Mouse (Mus musculus) neural tube, embryonic 11.5 days (tissue): Measurements from ENCODE around the gene Ndufs7. TPM values are rescaled to one million over a fixed set of nuclear protein-coding genes. Genes with fewer than 3 reads are reported as not detected.
A peak's percentile ranks its signal among the peaks of the same experiment; 100 is the strongest.

Experiments
- ATAC-seq: fragments of 200-750 bp; cut with Nextera tagmentation; 2 replicates; pipeline ENCODE4 v1.8.0; 2017; ENCODE audit warnings: moderate number of reproducible peaks, mild to moderate bottlenecking, moderate TSS enrichment, moderate library complexity; ENCODE audit not compliant: insufficient read depth, low FRiP score, low TSS enrichment
- DNase-seq: peaks from one replicate; pipeline ENCODE4 v3.0.0-alpha.2; 2015; ENCODE audit warnings: low spot score
- H3K27ac ChIP-seq: fragments of 300-500 bp; sonication (generic); 2 replicates; pipeline ENCODE4 v1.5.1; 2014; ENCODE audit warnings: low read depth, mild to moderate bottlenecking, low read length
- H3K27me3 ChIP-seq: fragments of 300-500 bp; sonication (generic); 2 replicates; pipeline ENCODE4 v1.6.1; 2014; ENCODE audit warnings: mild to moderate bottlenecking, low read length, mixed read lengths; ENCODE audit not compliant: control insufficient read depth, insufficient read depth
- H3K36me3 ChIP-seq: fragments of 300-500 bp; sonication (generic); 2 replicates; pipeline ENCODE4 v1.6.1; 2014; ENCODE audit warnings: mild to moderate bottlenecking, low read length, moderate library complexity, mixed read lengths; ENCODE audit not compliant: control insufficient read depth, insufficient read depth
- H3K4me1 ChIP-seq: fragments of 300-500 bp; sonication (generic); 2 replicates; pipeline ENCODE4 v1.6.1; 2014; ENCODE audit warnings: low read length, mixed read lengths; ENCODE audit not compliant: control insufficient read depth, insufficient read depth
- H3K4me2 ChIP-seq: fragments of 300-500 bp; sonication (generic); 2 replicates; pipeline ENCODE4 v1.6.1; 2014; ENCODE audit warnings: low read depth, mild to moderate bottlenecking, moderate library complexity
- H3K4me3 ChIP-seq: fragments of 300-500 bp; sonication (generic); 2 replicates; pipeline ENCODE4 v1.5.1; 2014; ENCODE audit warnings: low read depth, low read length
- H3K9ac ChIP-seq: fragments of 300-500 bp; sonication (generic); 2 replicates; pipeline ENCODE4 v1.6.1; 2014; ENCODE audit warnings: mild to moderate bottlenecking, low read length
- H3K9me3 ChIP-seq: fragments of 300-500 bp; sonication (generic); 2 replicates; pipeline ENCODE4 v1.6.1; 2016; ENCODE audit warnings: low read length; ENCODE audit not compliant: control insufficient read depth
- WGBS: fragments of 180-500 bp; shearing (Covaris S2); extraction: QIAGEN DNeasy Blood & Tissue Kit; methylation state at CpG from one replicate; pipeline ENCODE4 v1.1.7; 2014; 5-methylcytosine and 5-hydroxymethylcytosine counted together
- polyA plus RNA-seq: library from polyadenylated mRNA; unstranded; fragments of >200 nt; fragmentation: Nextera tagmentation; extraction: Ambion mirVana; gene quantifications from 2 replicates; pipeline ENCODE4 v1.2.1, GENCODE M21; 2014

The Ndufs7 gene
- polyA plus RNA-seq, 1 experiment from 2014 or later: 261 TPM

DNA sequence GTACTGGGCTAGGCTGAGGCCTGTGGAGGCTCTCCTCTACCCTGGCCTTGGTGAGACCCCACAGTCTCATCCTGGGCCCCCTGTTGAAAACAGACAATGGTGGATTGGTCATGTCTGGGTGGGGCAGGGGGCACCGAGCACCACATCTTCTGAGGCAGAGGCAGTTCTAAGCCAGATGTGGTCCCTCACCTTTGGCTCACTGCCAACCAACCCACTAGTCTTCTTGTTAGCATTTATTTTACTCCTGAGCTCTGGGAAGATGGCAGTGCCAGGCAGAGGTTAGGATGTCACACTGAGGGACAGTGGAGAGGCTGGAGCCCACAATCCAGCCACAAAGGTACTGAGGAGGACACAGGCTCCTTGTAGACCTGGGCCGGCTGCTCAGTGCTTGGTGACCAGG is 9.0 kb downstream of the Ndufs7 start:
- H3K4me3 ChIP-seq: no peak overlapping the region
- WGBS: 92% methylated on average over 2 of the region's 2 CpGs
- no peaks in the 10 kb centered on the region for H3K27me3 ChIP-seq
- peaks cover 15% of the 10 kb centered on the region for H3K4me1 ChIP-seq
- H3K9ac ChIP-seq: no peak overlapping the region
- H3K4me2 ChIP-seq: no peak overlapping the region
- H3K27ac ChIP-seq: no peak overlapping the region
- H3K9me3 ChIP-seq: no peaks in the 10 kb centered on the region
- no peak for ATAC-seq
- H3K36me3 ChIP-seq: peaks cover 14% of the 10 kb centered on the region
- no peak for DNase-seq

DNA sequence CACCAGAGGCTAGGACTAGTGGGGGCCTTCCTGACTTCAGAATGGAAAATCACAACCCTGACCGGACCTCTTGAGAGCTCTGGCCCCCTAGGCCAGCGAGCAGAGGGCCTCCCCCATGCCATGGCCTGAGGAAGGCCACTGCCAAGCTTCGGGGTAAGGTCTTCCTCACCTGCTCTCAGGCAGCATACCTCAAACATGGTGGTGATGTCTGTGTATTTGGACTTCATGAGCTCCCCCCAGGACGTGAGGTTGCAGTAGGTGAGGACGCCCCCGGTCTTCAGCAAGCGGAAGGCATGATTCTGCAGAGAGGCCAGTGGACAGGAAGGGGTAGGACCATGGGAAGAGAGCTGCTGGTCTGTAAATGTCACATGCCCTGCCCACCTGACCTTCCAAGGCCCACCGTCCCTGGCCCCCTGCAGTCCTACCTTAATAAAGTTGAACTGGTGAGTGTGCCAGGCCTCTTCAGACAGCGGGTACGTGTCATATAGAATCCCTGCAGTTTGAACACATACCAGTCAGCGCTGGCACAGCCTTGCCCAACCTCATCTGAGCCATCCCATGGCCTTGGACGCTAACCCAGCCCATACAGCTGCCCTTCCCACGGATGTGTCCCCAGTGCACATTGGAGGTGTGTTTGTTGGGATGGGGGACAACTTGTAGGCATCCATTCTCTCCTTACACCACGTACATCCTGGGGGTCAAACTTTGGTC is 10.0 kb downstream of the Ndufs7 start:
- Histone ChIP-seq H3K27ac (no peak overlapping the region), H3K9me3 (no peaks in the 10 kb centered on the region), H3K4me2 (peak overlapping the region; percentile 65; the same call in 1 of the 2 replicates), H3K27me3 (no peaks in the 10 kb centered on the region), H3K36me3 (peaks cover 14% of the 10 kb centered on the region), H3K9ac (no peak overlapping the region), H3K4me3 (no peak overlapping the region), H3K4me1 (peaks cover 15% of the 10 kb centered on the region)
- 92% methylated on average over 14 of the region's 14 CpGs for WGBS
- DNase-seq (no peak), ATAC-seq (no peak)

DNA sequence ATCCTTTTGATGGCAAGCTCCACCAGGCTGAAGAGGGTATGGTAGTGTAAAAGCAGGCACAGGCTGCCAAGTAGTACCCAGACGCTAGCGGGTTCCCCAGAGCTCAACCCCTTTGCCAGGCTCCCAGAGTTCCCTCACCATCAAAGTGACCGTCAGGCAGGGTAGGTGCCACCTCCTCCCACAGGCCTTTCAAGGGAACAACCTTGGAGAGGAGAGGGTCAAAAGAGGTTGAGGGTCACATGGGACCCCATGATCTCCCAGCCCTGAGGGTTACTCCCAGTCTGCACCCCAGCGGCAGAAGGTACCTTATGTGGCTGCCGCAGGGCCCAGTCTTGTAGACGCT is 10.5 kb downstream of the Ndufs7 start:
- Histone ChIP-seq H3K9me3 (no peaks in the 10 kb centered on the region), H3K36me3 (peaks cover 12% of the 10 kb centered on the region), H3K4me3 (peak overlapping the region; percentile 43), H3K4me1 (peaks cover 15% of the 10 kb centered on the region), H3K27me3 (no peaks in the 10 kb centered on the region), H3K9ac (peak overlapping the region; percentile 48), H3K27ac (no peak overlapping the region), H3K4me2 (peak overlapping the region; percentile 65)
- ATAC-seq (no peak), DNase-seq (no peak)
- 78% methylated on average over 6 of the region's 6 CpGs for WGBS

DNA sequence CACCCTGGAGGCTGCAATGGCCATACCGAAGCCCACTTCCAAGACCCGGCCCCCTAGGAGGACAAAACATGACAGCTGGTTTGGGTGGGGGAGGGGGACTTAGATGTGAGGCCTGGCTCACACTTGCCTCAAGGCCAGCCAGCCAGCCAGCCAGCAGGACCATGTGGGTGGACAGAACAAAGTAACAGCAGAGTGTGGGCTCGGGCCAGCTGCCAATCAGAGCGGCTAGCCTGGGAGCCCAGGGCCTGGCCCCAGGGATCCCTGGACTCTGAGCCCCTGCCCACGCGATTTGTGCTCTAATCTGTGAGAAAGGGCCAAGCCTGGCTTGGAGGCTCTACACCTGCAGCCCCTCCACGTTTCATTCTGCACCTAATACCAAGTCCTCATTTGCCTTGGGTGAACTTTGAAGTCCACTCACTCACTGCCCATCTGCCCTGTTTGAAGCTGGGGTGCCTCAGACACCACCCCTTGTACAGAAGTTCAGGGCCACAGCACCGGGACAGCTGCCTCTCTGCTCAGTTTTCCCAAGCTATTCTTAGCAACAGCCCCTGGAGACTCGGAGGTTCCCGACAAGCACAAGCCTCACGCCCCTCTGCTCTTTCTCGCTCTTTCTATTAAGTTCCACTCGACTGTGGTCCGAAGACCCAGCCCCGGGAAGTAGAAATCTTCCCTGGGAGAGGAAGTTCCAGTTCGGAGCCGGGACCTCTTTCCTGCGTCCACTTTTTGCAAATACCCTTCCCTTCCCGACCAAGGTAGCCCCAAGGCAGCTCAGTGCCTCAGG is 11.1 kb downstream of the Ndufs7 start:
- 9% methylated on average over 19 of the region's 19 CpGs for WGBS
- DNase-seq: peak; percentile 63
- Histone ChIP-seq H3K36me3 (peaks cover 9% of the 10 kb centered on the region), H3K4me2 (peak overlapping the region; percentile 65), H3K9ac (peak overlapping the region; percentile 48), H3K9me3 (no peaks in the 10 kb centered on the region), H3K4me1 (peaks cover 15% of the 10 kb centered on the region), H3K27me3 (no peaks in the 10 kb centered on the region), H3K27ac (peak overlapping the region; percentile 90), H3K4me3 (peak overlapping the region; percentile 43)
- no peak for ATAC-seq

DNA sequence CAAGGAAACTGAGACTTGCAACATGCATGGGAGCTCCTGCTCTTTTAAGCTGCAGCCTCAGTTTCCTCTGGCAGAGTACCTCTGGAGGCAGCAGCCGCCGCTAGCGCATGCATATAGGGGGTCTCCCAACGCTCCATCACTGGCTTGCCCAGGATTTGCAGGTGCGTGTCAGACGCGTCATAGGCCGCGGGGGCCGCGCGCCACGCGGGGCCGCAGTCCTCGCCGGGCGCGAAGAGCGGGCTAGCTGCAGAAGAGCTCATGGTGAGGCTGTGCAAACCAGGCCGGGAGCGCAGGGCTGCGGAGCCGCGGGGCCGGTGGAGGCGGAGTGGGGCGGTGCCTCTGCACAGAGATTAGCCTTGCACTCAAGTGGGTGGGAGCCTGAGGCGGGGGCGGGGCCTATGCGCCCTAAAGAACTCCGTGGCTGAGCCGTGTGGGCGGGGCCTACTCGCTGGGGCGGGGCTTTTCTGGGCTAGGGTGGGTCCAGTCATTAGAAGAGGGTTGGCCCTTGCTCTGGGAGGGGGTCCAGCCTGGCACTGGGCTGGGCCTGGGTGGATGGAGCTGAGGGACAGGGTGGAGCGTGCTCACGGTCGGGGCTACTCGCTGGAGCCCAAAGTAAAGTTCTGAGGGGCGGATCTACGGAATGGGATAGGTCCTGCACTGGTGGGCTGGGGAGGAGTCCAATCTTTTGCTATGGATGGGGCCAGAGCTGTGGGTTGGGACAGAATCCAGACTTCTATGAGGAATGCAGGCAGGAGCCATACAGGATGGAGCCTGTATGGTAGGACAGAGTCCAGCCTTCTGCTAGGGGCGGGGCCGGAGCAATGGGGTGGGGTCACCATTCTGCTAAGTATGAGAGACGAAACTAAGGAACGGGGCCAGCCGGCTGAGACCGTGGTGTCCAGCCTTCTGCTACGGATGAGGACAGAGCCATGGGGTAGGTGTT is 12.0 kb downstream of the Ndufs7 start, which contains the start of the genes Gamt and Dazap1:
Gene Gamt, minus strand, starts transcription at position 371 of the 943 bp plus-strand sequence.
Gene Dazap1, plus strand, starts transcription at position 845 of the 943 bp plus-strand sequence.
- H3K4me1 ChIP-seq: peaks cover 19% of the 10 kb centered on the region
- peak; percentile 97 for DNase-seq

DNA sequence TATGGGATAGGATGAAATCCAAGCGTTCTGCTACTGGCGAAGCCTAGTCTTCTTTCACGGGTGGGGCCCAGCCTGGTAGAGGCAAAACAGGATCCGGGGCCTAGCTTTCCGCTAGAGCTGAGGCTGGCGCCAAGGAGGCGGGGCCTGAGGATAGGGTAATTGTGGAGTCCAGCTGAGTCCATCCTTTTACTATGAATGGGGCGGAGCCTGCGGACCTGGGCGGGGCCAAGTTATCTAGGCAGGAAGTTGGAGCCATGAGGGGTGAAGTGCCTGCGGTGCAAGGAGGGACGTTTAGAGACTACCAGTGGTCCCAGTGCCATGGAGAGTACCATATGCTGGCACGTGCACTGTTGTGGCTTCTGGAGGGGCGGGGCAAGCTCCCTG is 12.7 kb downstream of the Ndufs7 start:
- peak overlapping the region; percentile 48 for H3K9ac ChIP-seq
- ATAC-seq: peak; percentile 46
- H3K9me3 ChIP-seq: no peaks in the 10 kb centered on the region
- peak overlapping the region; percentile 90 for H3K27ac ChIP-seq
- 0% methylated on average over 14 of the region's 14 CpGs for WGBS
- peak overlapping the region; percentile 43 for H3K4me3 ChIP-seq
- no peaks in the 10 kb centered on the region for H3K27me3 ChIP-seq
- DNase-seq: peak; percentile 93
- H3K4me2 ChIP-seq: peak overlapping the region; percentile 65
- peaks cover 26% of the 10 kb centered on the region for H3K4me1 ChIP-seq
- peaks cover 1% of the 10 kb centered on the region for H3K36me3 ChIP-seq

More for the DNA sequence above, 12.0 kb downstream of the Ndufs7 start, which contains the start of the genes Gamt and Dazap1:
- no peaks in the 10 kb centered on the region for H3K9me3 ChIP-seq
- H3K9ac ChIP-seq: peak within 1 kb of the TSS; percentile 48
- no peaks in the 10 kb centered on the region for H3K27me3 ChIP-seq
- peak within 1 kb of the TSS; percentile 65 for H3K4me2 ChIP-seq
- peak within 1 kb of the TSS; percentile 90 for H3K27ac ChIP-seq
- peaks cover 3% of the 10 kb centered on the region for H3K36me3 ChIP-seq
- ATAC-seq: peak; percentile 84
- peak within 1 kb of the TSS; percentile 43 for H3K4me3 ChIP-seq
- under 1% methylated on average over 49 of the region's 49 CpGs for WGBS

DNA sequence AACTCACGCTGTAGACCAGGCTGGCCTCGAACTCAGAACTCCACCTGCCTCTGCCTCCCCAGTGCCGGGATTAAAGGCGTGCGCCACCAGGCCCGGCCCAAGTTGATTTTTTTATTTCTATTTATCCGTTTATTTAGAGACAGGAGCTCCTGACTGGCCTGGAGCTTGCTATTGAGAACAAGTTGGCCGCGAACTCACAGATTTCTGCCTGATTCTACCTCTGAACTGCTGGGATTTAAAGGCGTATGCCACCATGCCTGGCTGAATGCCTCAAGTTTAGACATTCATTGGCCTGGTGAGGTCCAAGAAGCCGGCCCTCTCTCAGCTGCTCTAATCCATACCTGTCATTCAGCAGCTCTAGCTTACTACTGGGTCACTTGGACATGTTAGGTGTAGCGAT is 13.2 kb downstream of the Ndufs7 start:
- DNase-seq (no peak), ATAC-seq (no peak)
- no peaks in the 10 kb centered on the region for H3K27me3 ChIP-seq
- no peak overlapping the region; the same call in 1 of the 2 replicates for H3K4me2 ChIP-seq
- WGBS: 79% methylated on average over 12 of the region's 12 CpGs
- H3K27ac ChIP-seq: no peak overlapping the region
- H3K9me3 ChIP-seq: no peaks in the 10 kb centered on the region
- H3K4me1 ChIP-seq: peaks cover 30% of the 10 kb centered on the region
- no peak overlapping the region for H3K9ac ChIP-seq
- no peak overlapping the region for H3K4me3 ChIP-seq
- no peaks in the 10 kb centered on the region; the same call in 1 of the 2 replicates for H3K36me3 ChIP-seq

DNA sequence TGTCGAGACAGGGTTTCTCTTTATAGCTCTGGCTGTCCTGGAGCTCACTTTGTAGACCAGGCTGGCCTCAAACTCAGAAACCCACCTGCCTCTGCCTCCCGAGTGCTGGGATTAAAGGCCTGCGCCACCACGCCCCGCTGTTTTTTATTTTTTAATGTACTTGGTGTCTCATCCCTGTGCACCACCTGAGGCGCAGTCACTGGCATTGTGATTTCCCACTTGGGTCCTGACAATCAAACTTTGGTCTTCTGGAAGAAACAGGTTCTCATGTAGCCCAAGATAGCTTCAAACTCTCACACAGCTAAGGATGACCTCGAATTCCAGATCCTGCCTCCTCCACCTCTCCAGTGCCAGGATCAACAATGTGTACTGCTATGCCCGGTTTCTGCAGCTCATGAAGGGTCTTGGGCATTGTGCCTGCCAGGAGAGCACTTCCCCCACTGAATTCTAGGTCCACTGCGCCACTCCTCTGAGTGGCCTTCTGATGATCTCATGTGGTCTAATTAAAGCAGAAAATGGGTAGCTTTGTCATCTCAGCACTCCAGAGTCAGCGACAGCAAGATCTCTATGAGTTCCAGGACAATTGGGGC is 13.9 kb downstream of the Ndufs7 start:
- no peaks in the 10 kb centered on the region for H3K27me3 ChIP-seq
- H3K4me1 ChIP-seq: peaks cover 36% of the 10 kb centered on the region
- no peak overlapping the region for H3K27ac ChIP-seq
- ATAC-seq: no peak
- DNase-seq: no peak
- H3K4me2 ChIP-seq: no peak overlapping the region
- 90% methylated on average over 10 of the region's 10 CpGs for WGBS
- no peak overlapping the region for H3K4me3 ChIP-seq
- H3K9me3 ChIP-seq: no peaks in the 10 kb centered on the region
- no peak overlapping the region for H3K9ac ChIP-seq
- no peaks in the 10 kb centered on the region for H3K36me3 ChIP-seq
